Mouse (Mus musculus): ENCODE results near the gene Ep300. TPM values are rescaled to one million over a fixed set of nuclear protein-coding genes. Genes with fewer than 3 reads are reported as not detected.

Gene Ep300
- polyA plus RNA-seq (2015; fragmentation: Nextera tagmentation; extraction: Ambion mirVana) = 19.5 and 21.9 TPM in 2 replicates

GRCm38 (mm10) chr15:81584913-81585745, at the start of gene Ep300:
Ep300 (plus strand) TSS chr15:81585351.
- peak within 1 kb of the TSS; percentile 73 for H3K4me2 ChIP-seq
- peak within 1 kb of the TSS; percentile 100 for H3K27ac ChIP-seq (replicated peaks)
- no peaks in the 10 kb centered on the region for H3K9me3 ChIP-seq
- H3K4me3 ChIP-seq = peak within 1 kb of the TSS; percentile 97
- under 1% methylated on average over 56 of the region's 68 CpGs for WGBS
- ATAC-seq (ENCODE audit: low FRiP score, low read depth) = peak; percentile 95
- no peaks in the 10 kb centered on the region for H3K27me3 ChIP-seq
- peak within 1 kb of the TSS; percentile 100 for H3K9ac ChIP-seq
- H3K36me3 ChIP-seq = no peaks in the 10 kb centered on the region
- peaks cover 31% of the 10 kb centered on the region for H3K4me1 ChIP-seq (replicated peaks)

GRCm38 (mm10) chr15:81535881-81536351, 49.2 kb upstream of the Ep300 start:
- H3K36me3 ChIP-seq = no peaks in the 10 kb centered on the region
- H3K27me3 ChIP-seq = no peaks in the 10 kb centered on the region
- no peaks in the 10 kb centered on the region for H3K9me3 ChIP-seq
- H3K27ac ChIP-seq (replicated peaks) = no peak overlapping the region
- no peak overlapping the region for H3K4me2 ChIP-seq
- no peak for ATAC-seq (ENCODE audit: low FRiP score, low read depth)
- H3K9ac ChIP-seq = no peak overlapping the region
- WGBS = 6% methylated on average over 9 of the region's 9 CpGs
- no peak overlapping the region for H3K4me3 ChIP-seq
- H3K4me1 ChIP-seq (replicated peaks) = no peaks in the 10 kb centered on the region

DNA sequence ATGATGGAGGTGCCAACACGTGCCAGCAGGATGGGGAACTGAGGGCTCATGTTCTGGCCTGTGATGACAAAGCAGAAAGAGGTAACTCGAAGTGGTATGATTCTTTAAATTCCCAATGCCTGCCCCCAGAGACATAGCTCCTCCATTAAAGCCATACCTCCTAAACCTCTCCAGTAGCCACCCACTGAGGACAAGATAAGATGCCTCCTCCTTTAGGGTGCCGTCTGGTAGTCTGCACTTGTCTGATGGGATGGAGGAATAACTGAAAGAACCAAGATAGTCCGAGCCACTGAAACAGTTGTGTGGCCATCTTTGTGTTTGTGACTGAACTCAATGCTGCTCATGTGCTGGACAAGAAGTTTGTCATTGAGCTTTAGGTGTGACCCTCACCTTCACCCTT, 47.0 kb upstream of the Ep300 start:
- 86% methylated on average over 4 of the region's 4 CpGs for WGBS
- Histone ChIP-seq H3K27me3 (no peaks in the 10 kb centered on the region), H3K27ac (replicated peaks) (no peak overlapping the region), H3K4me2 (no peak overlapping the region), H3K9me3 (no peaks in the 10 kb centered on the region), H3K36me3 (no peaks in the 10 kb centered on the region), H3K4me3 (no peak overlapping the region), H3K9ac (no peak overlapping the region), H3K4me1 (replicated peaks) (no peaks in the 10 kb centered on the region)
- ATAC-seq (ENCODE audit: low FRiP score, low read depth) = no peak

DNA sequence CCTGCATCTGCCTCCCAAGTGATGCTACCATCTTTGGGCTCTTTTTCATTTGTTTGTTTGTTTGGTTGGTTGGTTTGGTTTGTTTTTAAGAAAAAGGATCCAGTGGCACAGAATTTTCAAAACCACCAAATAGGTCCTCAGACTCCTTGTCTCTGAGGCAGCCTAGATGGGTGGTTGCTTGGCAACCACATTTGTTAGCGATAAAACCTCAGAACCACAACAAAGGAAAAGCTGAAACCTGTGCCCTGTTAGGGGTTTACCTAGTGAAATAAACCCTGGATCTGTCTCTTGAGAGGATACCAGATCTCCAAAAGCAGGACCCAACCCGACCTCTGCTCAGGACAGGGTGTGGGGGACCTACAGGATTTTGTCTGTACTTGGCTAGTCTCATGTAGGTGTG, 45.6 kb upstream of the Ep300 start:
- Histone ChIP-seq H3K9me3 (no peaks in the 10 kb centered on the region), H3K4me1 (replicated peaks) (no peaks in the 10 kb centered on the region), H3K27ac (replicated peaks) (no peak overlapping the region), H3K36me3 (no peaks in the 10 kb centered on the region), H3K4me2 (no peak overlapping the region), H3K27me3 (no peaks in the 10 kb centered on the region), H3K4me3 (no peak overlapping the region), H3K9ac (no peak overlapping the region)
- 73% methylated on average over 2 of the region's 2 CpGs for WGBS
- no peak for ATAC-seq (ENCODE audit: low FRiP score, low read depth)

GRCm38 (mm10) chr15:81544916-81545315, 40.2 kb upstream of the Ep300 start:
- no peak for ATAC-seq (ENCODE audit: low FRiP score, low read depth)
- 97% methylated on average over 2 of the region's 2 CpGs for WGBS
- H3K4me3 ChIP-seq = no peak overlapping the region
- H3K4me2 ChIP-seq = no peak overlapping the region
- H3K9ac ChIP-seq = no peak overlapping the region
- H3K4me1 ChIP-seq (replicated peaks) = no peaks in the 10 kb centered on the region
- H3K27me3 ChIP-seq = no peaks in the 10 kb centered on the region
- no peaks in the 10 kb centered on the region for H3K9me3 ChIP-seq
- no peak overlapping the region for H3K27ac ChIP-seq (replicated peaks)
- H3K36me3 ChIP-seq = no peaks in the 10 kb centered on the region

DNA sequence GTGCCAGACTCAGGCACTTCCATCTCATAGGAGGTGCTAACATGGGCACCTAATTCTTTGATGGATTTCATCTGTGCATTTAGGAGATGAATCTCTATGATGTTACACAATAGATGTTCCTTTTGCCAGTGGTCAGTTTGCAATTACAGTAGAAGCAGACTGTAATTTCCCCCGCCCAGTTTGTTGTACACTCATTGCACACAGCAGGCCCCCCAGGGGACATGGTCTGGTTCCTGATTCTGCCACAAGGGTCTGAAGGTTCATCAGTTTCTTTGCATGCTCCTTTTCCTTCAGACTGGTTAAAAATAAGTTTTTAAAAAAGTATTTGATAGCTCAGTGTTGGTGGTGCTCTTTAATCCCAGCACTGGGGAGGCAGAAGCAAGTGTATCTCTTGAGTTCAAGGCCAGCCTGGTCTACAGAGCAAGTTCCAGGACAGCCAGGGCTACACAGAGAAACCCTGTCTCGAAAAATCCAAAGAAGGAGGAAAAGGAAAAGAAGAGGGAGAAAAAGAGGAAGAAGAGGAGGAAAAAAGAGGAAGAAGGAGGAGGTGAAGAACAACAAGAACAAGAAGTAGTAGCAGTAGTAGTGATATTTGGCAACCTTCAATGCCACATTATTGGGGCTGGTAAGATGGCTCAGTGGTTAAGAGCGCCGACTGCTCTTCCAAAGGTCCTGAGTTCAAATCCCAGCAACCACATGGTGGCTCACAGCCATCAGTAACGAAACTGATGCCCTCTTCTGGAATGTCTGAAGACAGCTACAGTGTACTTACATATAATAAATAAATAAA, 39.6 kb upstream of the Ep300 start:
- H3K4me2 ChIP-seq = no peak overlapping the region
- H3K9ac ChIP-seq = no peak overlapping the region
- H3K27me3 ChIP-seq = no peaks in the 10 kb centered on the region
- H3K9me3 ChIP-seq = no peaks in the 10 kb centered on the region
- no peaks in the 10 kb centered on the region for H3K4me1 ChIP-seq (replicated peaks)
- H3K4me3 ChIP-seq = no peak overlapping the region
- no peak overlapping the region for H3K27ac ChIP-seq (replicated peaks)
- ATAC-seq (ENCODE audit: low FRiP score, low read depth) = no peak
- no peaks in the 10 kb centered on the region for H3K36me3 ChIP-seq
- WGBS = 83% methylated on average over 5 of the region's 5 CpGs

GRCm38 (mm10) chr15:81553455-81553854, 31.7 kb upstream of the Ep300 start:
- ATAC-seq (ENCODE audit: low FRiP score, low read depth) = no peak
- Histone ChIP-seq H3K36me3 (no peaks in the 10 kb centered on the region), H3K4me3 (no peak overlapping the region), H3K9ac (no peak overlapping the region), H3K9me3 (no peaks in the 10 kb centered on the region), H3K4me1 (replicated peaks) (no peaks in the 10 kb centered on the region), H3K27ac (replicated peaks) (no peak overlapping the region), H3K4me2 (no peak overlapping the region), H3K27me3 (no peaks in the 10 kb centered on the region)
- WGBS = 89% methylated on average over 1 of the region's 1 CpGs

GRCm38 (mm10) chr15:81554558-81555297, 30.4 kb upstream of the Ep300 start:
- Histone ChIP-seq H3K9me3 (no peaks in the 10 kb centered on the region), H3K9ac (no peak overlapping the region), H3K4me3 (no peak overlapping the region), H3K27ac (replicated peaks) (no peak overlapping the region), H3K36me3 (no peaks in the 10 kb centered on the region), H3K4me1 (replicated peaks) (no peaks in the 10 kb centered on the region), H3K4me2 (no peak overlapping the region), H3K27me3 (no peaks in the 10 kb centered on the region)
- no peak for ATAC-seq (ENCODE audit: low FRiP score, low read depth)
- 57% methylated on average over 18 of the region's 18 CpGs for WGBS

DNA sequence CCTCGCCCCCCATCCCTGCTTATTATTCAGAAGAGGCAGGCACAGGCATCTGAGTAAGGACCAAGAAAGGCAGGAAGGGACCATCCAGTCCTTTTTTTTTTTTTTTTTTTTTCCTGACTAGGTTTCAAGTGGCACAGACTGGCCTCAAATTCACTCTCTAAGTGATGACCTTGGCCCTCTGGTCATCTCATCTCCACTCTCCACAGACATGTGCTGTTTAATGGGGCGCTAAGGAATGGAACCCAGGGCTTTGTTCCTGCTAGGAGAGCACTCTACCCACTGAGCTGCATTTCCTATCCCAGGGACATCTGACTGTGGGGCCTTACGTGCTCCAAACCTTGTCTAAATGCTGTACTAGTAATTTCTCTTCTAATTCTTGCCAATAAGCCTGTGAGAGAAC, 29.2 kb upstream of the Ep300 start:
- ATAC-seq (ENCODE audit: low FRiP score, low read depth) = no peak
- Histone ChIP-seq H3K4me2 (no peak overlapping the region), H3K9me3 (no peaks in the 10 kb centered on the region), H3K27me3 (no peaks in the 10 kb centered on the region), H3K27ac (replicated peaks) (no peak overlapping the region), H3K4me1 (replicated peaks) (no peaks in the 10 kb centered on the region), H3K9ac (no peak overlapping the region), H3K36me3 (no peaks in the 10 kb centered on the region), H3K4me3 (no peak overlapping the region)
- WGBS = 67% methylated on average over 3 of the region's 3 CpGs

GRCm38 (mm10) chr15:81561501-81561900, 23.6 kb upstream of the Ep300 start:
- WGBS = 50% methylated on average over 3 of the region's 3 CpGs

DNA sequence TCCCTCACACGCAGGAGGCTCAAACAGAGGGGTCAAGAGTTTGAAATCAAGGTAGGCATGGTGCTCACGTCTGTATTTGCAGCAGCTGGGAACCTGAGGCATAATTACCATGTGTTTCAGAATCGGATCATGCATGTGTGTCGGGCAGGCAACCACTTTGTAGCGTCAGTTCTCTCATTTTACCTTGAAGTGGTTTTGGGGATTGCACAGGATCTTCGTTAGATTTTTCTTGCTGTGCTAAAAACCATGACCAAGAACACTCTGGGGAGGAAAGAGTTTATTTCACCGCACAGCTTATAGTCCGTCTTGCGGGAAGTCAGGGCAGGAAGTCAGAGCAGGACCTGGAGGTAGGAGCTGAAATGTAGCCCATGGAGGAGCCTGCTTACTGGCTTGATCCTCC, 23.2 kb upstream of the Ep300 start:
- Histone ChIP-seq H3K27me3 (no peaks in the 10 kb centered on the region), H3K9ac (no peak overlapping the region), H3K4me2 (no peak overlapping the region), H3K27ac (replicated peaks) (no peak overlapping the region), H3K9me3 (no peaks in the 10 kb centered on the region), H3K36me3 (no peaks in the 10 kb centered on the region), H3K4me1 (replicated peaks) (no peaks in the 10 kb centered on the region), H3K4me3 (no peak overlapping the region)
- no peak for ATAC-seq (ENCODE audit: low FRiP score, low read depth)
- WGBS = 76% methylated on average over 9 of the region's 9 CpGs

More at GRCm38 (mm10) chr15:81561501-81561900, 23.6 kb upstream of the Ep300 start:
- ATAC-seq (ENCODE audit: low FRiP score, low read depth) = no peak
- H3K27ac ChIP-seq (replicated peaks) = no peak overlapping the region
- H3K36me3 ChIP-seq = no peaks in the 10 kb centered on the region
- H3K27me3 ChIP-seq = no peaks in the 10 kb centered on the region
- H3K4me3 ChIP-seq = no peak overlapping the region
- H3K9me3 ChIP-seq = no peaks in the 10 kb centered on the region
- H3K4me2 ChIP-seq = no peak overlapping the region
- H3K9ac ChIP-seq = no peak overlapping the region
- no peaks in the 10 kb centered on the region for H3K4me1 ChIP-seq (replicated peaks)
